ENCODE assay signal across 10 mouse cellular contexts in the genomic region with DNA sequence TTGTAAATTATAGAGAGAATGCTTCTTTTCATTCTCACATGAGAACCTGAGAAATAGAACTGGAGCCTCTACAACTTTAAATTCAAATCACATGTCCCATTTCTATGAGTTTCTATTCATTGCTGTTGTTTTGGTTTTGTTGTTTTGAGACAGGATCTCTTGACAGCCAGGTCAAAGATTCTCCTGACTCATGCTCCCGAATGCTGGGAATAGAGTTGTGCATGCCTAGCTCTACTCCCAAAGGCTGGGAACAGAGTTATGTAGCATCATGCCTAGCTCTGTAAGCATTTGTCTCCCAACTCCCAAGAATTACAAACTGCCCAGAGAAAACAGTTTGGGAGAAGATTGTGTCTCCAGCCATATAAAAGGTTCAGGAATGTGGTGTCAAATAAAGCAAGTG.
"Had no signal": no experiment of that assay in that cellular context is flagged by ENCODE, and none has a peak within 500 bp of the region (broad histone marks: within the 10 kb centered on the region; RNA-seq: fewer than 3 reads in every experiment).

No protein-coding gene starts in this region.

- ATAC-seq: midbrain, embryonic 13.5 days; midbrain, embryonic 15.5 days had no signal

- DNase-seq: lung, adult 18-20 months; lung, embryonic 14.5 days; lung, postnatal 10 days; lung, postnatal 4 days; right cerebral cortex, postnatal 14 days; thymus, adult 2 months; thymus, postnatal 25 days; thymus, postnatal 4 days had no signal
